Mouse (Mus musculus): ENCODE results near the gene Gm37240.

Gm37240 gene

DNA sequence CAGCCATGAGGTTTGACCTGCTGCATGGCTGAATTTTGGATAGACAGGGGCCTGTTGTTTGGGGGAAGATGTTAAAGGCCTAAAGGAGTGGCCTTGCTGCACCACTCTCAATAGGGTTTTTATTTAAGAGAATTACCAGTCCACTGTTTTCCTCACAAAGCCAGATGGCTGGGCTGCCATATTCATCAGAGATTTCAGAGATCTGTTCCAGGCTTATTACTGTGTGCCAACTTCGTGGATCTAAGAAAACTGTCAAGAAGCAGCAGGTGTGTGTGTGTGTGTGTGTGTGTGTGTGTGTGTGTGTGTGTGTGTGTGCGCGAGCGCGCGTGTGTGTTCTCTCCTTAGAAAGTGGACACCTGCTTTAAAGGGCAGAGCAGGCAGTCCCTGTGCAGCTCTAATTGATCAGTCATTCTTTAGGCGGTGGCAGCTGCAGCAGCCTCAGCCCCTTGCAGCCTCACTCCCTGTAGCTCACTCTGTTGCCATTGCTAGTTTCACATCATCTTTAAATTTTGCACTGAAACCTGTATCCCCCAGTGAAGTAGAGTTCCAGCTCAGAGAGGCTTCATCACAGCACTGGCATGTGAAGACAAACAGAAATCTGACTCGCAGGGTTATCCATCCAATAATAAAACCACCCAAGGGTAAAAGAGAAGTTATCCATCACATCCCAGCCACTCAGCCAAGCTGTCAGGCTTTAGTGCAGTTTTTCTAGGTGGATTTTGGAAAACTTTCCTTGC, 252.8 kb downstream of the Gm37240 start:
- no peak for DNase-seq (ENCODE audit: low spot score)

DNA sequence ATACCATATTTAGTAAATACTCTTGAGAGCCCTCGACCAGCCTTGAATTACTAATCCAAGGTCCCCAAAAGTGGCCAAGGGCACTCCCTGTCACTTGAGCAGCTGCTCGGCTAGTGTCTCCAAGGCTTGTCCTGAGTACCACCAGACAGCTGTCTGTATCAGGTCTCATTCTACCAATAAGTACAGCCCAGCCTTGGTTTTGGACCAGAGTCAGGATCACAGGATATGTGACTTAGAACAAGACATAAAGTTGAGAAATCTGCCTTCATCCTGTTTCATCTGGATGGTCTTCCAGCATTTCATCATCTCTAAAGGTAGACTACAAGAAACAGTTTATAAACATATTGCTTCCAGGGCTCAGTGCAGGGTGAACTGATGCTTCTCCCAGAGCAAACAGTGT, 253.6 kb downstream of the Gm37240 start:
- DNase-seq (ENCODE audit: low spot score) = no peak

DNA sequence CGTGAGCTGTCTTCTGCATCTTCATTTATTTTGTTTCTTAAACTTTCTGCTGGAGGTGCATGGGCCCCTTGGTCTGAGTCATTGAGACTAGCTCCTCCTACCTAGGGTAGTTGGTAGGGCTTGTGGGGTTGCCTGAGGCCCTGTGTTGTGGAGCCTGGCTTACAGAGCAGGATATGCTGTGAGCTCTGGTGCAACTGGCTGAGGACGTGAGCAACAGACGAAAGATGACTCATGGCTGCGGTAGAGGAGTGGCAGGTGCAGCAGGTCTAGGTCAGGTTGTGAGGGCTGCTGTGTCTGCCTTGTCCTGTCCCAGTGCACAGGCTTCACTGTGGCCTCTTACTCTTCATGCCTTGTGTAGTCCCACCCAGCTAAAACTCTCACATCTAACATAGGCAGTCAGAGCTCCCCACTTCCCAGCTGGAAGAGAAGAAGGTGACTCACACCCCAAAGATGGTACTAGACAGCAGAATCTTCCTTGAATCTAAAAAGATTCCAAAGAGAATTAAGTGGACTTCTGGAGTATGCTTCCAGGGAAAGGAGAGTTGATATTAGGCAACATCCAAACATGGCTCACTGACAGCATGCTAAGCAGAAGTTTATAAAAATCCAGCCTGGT, 257.3 kb downstream of the Gm37240 start:
- DNase-seq (ENCODE audit: low spot score) = no peak

- no peak for DNase-seq (ENCODE audit: low spot score)
These were observed 267.6 kb downstream of the Gm37240 start for GRCm38 (mm10) chr3:85619751-85620150.

DNA sequence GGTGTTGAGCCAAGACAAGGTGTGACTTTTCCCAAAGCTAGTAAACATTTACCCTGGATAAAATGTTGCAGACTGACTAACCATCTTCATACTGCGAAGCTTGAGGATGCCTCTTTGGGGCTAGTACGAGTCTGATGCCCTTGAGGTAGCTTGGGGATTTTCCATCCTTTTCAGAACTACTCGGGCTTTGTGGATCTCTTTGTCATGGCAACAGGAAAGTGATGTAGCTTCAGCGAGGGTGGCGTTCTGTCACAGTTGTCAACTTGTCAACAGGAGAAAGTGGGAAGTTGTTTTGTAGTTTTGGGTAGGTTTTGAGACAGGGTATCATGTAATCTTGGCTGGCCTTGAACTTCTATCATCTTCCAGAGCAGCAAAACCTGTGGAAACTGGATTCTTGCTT, 268.0 kb downstream of the Gm37240 start:
- no peak for DNase-seq (ENCODE audit: low spot score)

GRCm38 (mm10) chr3:85618885-85619284, 268.4 kb downstream of the Gm37240 start:
- DNase-seq (ENCODE audit: low spot score) = no peak

DNA sequence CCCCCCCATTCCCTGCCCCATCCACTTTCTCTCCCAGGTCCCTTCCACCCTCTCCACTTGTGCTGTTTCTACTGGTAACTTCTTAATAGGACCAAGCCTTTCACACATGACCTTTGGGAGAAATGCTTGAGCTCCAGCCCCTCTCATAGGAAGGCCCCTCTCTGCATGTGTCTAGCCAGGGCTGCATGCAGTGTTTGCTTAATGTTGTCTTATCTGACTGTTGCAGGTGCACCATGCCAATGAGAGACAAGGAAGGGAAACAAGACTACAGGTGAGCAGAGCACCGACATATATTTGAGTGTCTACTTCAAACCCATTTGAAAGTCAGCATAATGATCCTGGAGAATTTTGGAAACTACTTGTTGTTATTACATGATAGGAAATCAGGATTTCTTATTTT, 270.9 kb downstream of the Gm37240 start:
- DNase-seq (ENCODE audit: low spot score) = no peak

GRCm38 (mm10) chr3:85607753-85608152, 279.6 kb downstream of the Gm37240 start:
- no peak for DNase-seq (ENCODE audit: low spot score)

DNA sequence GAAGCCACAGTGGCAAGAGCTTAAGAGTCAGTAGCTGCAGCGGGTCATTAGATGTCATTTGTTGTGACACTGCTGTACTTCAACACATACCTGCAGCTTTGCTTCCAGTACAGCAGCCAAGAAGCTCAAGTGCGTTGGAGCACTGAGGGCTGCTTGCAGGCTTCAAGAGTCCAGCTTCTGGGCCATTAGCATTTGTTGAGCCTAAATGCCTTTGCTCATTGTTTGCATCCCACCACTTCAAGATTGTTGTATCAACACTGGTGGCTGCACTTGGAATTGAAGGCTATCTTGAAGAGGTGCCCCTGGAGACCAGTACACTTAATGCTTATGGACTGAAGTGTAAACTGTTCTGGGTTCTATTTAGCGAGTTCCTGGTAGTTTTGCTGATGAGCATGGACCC, 280.4 kb downstream of the Gm37240 start:
- DNase-seq (ENCODE audit: low spot score) = no peak

GRCm38 (mm10) chr3:85603811-85604210, 283.5 kb downstream of the Gm37240 start:
- no peak for DNase-seq (ENCODE audit: low spot score)

DNA sequence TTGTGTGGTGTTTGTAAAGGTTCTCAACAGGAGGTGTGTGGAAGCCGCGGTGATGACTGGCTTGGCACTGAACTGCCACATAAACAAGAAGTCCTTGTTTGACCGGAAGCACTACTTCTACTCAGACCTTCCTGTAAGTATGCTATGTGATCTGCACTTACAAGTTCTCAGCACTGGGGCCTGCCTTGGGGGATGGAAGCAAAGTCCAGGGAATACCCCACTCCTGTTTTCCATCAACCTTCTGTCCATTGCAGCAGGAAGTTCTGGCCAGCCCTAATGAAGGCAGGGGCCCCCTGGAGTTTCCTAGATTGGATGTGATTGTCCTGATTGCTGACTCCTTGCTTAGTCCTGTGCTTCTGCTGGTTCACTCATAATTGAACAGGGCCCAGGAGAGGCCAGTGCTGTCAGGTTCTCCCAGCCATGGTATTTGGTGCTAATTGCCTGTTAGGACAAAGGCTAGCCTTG, 285.4 kb downstream of the Gm37240 start:
- DNase-seq (ENCODE audit: low spot score) = no peak

- DNase-seq (ENCODE audit: low spot score) = no peak
These were observed 287.8 kb downstream of the Gm37240 start for GRCm38 (mm10) chr3:85599526-85599925.

- no peak for DNase-seq (ENCODE audit: low spot score)
These were observed 292.9 kb downstream of the Gm37240 start for GRCm38 (mm10) chr3:85594452-85594851.

GRCm38 (mm10) chr3:85592640-85593252, 294.6 kb downstream of the Gm37240 start:
- no peak for DNase-seq (ENCODE audit: low spot score)

DNA sequence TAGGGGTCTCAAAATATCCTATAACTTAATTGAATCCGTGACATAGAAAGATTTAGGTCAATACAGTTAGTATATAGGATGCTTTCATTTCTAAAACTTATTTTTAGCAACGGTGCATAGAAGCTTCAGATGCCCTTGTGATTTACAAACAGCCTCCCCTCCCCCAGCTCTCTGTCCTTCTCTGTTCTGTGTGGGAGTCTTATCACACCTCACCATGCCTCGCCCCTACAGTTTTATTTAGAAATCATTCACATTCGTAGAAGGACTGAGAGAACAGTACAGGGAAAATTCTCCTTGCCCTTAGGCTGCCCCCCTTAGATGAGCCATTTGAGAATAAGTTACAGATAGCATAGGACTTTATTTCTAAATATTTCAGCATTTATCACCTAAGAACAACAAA, 295.3 kb downstream of the Gm37240 start:
- DNase-seq (ENCODE audit: low spot score) = no peak

GRCm38 (mm10) chr3:85590090-85590754, 297.1 kb downstream of the Gm37240 start:
- DNase-seq (ENCODE audit: low spot score) = no peak

- no peak for DNase-seq (ENCODE audit: low spot score)
These were observed 298.6 kb downstream of the Gm37240 start for GRCm38 (mm10) chr3:85588701-85589100.

- DNase-seq (ENCODE audit: low spot score) = no peak
These were observed 302.4 kb downstream of the Gm37240 start for GRCm38 (mm10) chr3:85584966-85585365.

DNA sequence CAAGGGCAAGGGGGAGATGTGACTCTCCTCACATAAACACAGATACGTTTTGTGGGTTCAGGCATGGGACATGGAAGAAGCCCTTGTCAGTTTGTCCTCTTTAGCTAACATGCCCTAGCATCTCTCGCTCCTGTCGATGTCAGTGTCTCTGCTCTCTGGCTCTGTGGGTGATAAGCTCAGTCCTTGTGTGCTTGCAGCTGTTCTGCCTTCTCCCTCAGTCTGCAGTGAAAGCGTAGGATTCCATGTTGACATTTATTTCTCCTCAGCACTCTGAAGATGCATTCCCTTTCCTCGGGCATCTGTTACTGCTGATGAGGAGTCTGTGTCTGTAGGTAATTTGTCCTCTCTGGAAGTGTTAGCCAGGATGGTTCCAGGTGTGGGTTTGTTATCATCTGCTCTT, 304.1 kb downstream of the Gm37240 start:
- DNase-seq (ENCODE audit: low spot score) = no peak

GRCm38 (mm10) chr3:85582726-85583125, 304.6 kb downstream of the Gm37240 start:
- no peak for DNase-seq (ENCODE audit: low spot score)

DNA sequence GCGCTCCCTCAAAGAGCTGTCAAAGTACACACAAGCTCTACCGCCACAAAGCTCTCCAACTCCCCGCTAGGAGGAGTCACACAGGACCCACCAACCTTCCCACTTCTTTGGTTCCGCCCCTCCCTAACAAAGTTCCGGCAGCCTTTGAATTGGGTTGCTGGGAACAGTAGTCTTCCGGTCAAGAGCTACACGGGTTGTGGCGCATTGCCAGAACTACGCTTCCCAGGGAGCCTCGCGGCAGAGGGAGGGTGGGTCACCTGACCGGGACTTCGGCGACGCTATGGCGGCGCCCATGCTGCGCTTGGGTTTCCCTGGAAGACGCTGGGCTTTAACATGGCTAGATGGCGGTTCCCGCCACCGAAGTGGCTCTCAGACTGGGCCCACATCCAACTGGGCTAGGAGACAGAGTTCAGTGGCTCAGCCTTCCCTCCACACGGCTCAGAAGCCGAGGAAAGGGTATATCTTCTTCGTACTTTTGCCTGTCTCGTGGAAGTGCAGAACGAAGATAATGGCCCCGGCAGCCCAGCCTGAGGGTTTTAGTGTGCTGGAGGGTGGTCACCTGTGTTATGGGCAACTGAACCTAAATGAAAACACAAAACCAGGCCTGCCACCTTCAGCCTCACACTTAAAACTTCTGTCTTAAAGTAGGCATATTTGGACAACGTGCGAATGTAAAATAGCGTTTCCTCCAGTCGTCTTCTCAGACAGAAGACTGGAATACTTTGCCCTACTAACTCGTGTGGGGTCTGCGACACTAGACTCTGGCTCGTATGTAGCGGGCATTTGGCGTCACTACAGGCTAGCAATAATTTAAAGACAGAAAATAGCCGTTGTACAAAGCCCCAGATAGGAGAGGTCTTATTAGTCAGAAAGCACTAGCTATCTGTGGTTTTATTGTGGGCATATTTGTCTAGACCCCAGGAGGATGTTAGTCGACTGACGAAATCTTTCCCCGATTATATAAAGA, 313.2 kb downstream of the Gm37240 start, which contains the start of gene Gatb:
Gene Gatb, plus strand, starts transcription at position 256 of the 967 bp plus-strand sequence.
- DNase-seq (ENCODE audit: low spot score) = peak; percentile 99

Measured in testis, postnatal 14 days (tissue).